Mouse (Mus musculus) intestine, embryonic 16.5 days (tissue): ENCODE data around the gene Sorbs1. TPM values are rescaled to one million over a fixed set of nuclear protein-coding genes. Genes with fewer than 3 reads are reported as not detected.

Experiments
- ATAC-seq: fragments of 200-750 bp; cut with Nextera tagmentation; 2 replicates; pipeline ENCODE4 v1.8.0; 2017; ENCODE audit warnings: moderate TSS enrichment, moderate library complexity
- H3K27ac ChIP-seq: fragments of 300-500 bp; sonication (generic); 2 replicates; pipeline ENCODE4 v1.5.1; 2014; ENCODE audit warnings: mild to moderate bottlenecking, low read length
- H3K27me3 ChIP-seq: fragments of 300-500 bp; sonication (generic); replicated peaks from 2 replicates; pipeline ENCODE4 v1.6.1; 2014; ENCODE audit warnings: low read length, control low read depth, mixed read lengths; ENCODE audit not compliant: control insufficient read depth, insufficient read depth
- H3K36me3 ChIP-seq: fragments of 300-500 bp; sonication (generic); 2 replicates; pipeline ENCODE4 v1.6.1; 2014; ENCODE audit warnings: low read length, control low read depth; ENCODE audit not compliant: control insufficient read depth, insufficient read depth
- H3K4me1 ChIP-seq: fragments of 300-500 bp; sonication (generic); 2 replicates; pipeline ENCODE4 v1.6.1; 2014; ENCODE audit warnings: low read length, control low read depth, mixed read lengths; ENCODE audit not compliant: control insufficient read depth, insufficient read depth
- H3K4me2 ChIP-seq: fragments of 300-500 bp; sonication (generic); 2 replicates; pipeline ENCODE4 v1.6.1; 2014; ENCODE audit warnings: low read depth, low read length, control low read depth
- H3K4me3 ChIP-seq: fragments of 300-500 bp; sonication (generic); 2 replicates; pipeline ENCODE4 v1.5.1; 2014; ENCODE audit warnings: mild to moderate bottlenecking, low read length
- H3K9ac ChIP-seq: fragments of 300-500 bp; sonication (generic); 2 replicates; pipeline ENCODE4 v1.6.1; 2014; ENCODE audit warnings: low read depth, low read length
- H3K9me3 ChIP-seq: fragments of 300-500 bp; sonication (generic); 2 replicates; pipeline ENCODE4 v1.6.1; 2016; ENCODE audit warnings: low read length, control low read depth; ENCODE audit not compliant: control insufficient read depth
- WGBS: fragments of 180-500 bp; shearing (Covaris S2); extraction: QIAGEN DNeasy Blood & Tissue Kit; methylation state at CpG from one replicate; pipeline ENCODE4 v1.1.7; 2014; 5-methylcytosine and 5-hydroxymethylcytosine counted together
- polyA plus RNA-seq: library from polyadenylated mRNA; unstranded; fragments of >200 nt; fragmentation: Nextera tagmentation; extraction: Ambion mirVana; gene quantifications from 2 replicates; pipeline ENCODE4 v1.2.1, GENCODE M21; 2015

Gene Sorbs1
- polyA plus RNA-seq, 1 experiment from 2014 or later, result 84.3 TPM

DNA sequence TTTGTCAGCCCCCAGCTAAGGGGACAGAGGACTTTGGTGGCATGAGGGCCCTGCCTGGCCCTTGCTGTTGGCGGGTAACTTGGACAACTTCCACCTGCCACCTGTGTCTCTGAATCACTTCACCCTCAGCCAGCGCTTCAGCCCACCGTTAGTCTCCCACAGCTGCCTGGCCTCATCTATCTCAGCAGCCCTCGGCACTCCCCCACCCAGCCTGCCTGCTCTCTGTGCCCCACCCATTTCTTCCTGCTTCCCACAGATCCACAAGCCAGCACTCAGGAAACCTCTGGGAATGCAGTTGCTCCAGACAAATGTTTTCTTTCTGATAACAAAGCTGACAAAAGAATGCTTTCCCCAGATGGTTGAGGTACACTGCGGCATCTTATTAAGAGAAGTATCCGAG, 181.7 kb downstream of the Sorbs1 start:
- Histone ChIP-seq H3K36me3 (0 out of 2 replicates have a peak, but pooled peaks cover 5% of the 10 kb centered on the region), H3K27me3 (no peaks in the 10 kb centered on the region), H3K4me1 (no peaks in the 10 kb centered on the region), H3K9ac (no peak overlapping the region), H3K4me2 (no peak overlapping the region), H3K4me3 (no peak overlapping the region), H3K27ac (no peak overlapping the region), H3K9me3 (no peaks in the 10 kb centered on the region)
- ATAC-seq, result peak; percentile 63; the same call in 1 of the 2 replicates
- WGBS, result 30% methylated on average over 6 of the region's 6 CpGs

DNA sequence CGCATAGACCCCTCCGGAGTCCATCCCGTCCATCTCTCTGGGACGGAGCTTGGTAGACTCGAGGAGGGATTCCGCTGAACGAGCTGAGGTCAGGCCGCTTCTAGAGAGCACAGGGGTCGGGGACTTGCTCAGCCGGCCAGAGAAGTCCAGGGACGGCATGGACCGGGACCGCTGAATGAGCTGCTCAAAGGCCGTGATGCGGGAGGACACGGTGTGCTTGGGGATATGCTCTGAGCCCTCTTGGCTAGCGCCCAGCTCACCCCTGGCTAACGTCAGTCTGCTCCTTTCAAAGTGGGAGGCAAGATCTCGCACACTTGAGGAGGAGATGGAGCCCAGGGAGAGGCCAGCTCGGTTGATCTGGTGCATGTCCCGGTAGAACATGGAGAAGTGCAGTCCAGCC, 187.5 kb downstream of the Sorbs1 start:
- H3K9me3 ChIP-seq, result no peaks in the 10 kb centered on the region
- 0 out of 2 replicates have a peak, but pooled peaks cover 12% of the 10 kb centered on the region for H3K36me3 ChIP-seq
- no peak overlapping the region for H3K9ac ChIP-seq
- H3K4me1 ChIP-seq, result no peaks in the 10 kb centered on the region
- no peak overlapping the region for H3K27ac ChIP-seq
- ATAC-seq, result no peak
- no peak overlapping the region for H3K4me3 ChIP-seq
- WGBS, result 91% methylated on average over 21 of the region's 21 CpGs
- no peak overlapping the region for H3K4me2 ChIP-seq
- no peaks in the 10 kb centered on the region for H3K27me3 ChIP-seq

DNA sequence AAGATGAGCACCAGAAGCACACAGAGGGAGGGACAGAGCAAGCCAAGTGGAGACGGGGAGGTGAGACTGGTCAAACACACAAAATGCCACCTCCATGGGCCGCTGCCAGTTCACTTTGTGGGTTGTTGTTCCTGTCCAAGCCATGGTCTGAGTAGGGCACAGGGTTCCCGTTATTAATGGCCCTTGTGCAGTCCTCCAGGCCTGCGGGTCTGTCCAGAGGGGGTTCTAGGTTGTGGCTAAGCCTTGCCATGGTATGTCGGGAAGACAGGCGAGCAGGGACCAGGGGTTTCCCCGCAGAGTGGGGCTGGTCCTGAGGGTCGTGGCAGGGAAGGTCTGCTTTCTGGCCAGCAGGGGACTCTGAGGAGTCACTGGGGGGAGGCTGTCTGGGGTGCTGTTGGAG, 188.2 kb downstream of the Sorbs1 start:
- H3K9ac ChIP-seq, result no peak overlapping the region
- H3K4me2 ChIP-seq, result no peak overlapping the region
- no peak for ATAC-seq
- no peaks in the 10 kb centered on the region for H3K27me3 ChIP-seq
- 85% methylated on average over 8 of the region's 8 CpGs for WGBS
- no peaks in the 10 kb centered on the region for H3K9me3 ChIP-seq
- no peak overlapping the region for H3K4me3 ChIP-seq
- H3K27ac ChIP-seq, result no peak overlapping the region
- 0 out of 2 replicates have a peak, but pooled peaks cover 12% of the 10 kb centered on the region for H3K36me3 ChIP-seq
- H3K4me1 ChIP-seq, result no peaks in the 10 kb centered on the region

DNA sequence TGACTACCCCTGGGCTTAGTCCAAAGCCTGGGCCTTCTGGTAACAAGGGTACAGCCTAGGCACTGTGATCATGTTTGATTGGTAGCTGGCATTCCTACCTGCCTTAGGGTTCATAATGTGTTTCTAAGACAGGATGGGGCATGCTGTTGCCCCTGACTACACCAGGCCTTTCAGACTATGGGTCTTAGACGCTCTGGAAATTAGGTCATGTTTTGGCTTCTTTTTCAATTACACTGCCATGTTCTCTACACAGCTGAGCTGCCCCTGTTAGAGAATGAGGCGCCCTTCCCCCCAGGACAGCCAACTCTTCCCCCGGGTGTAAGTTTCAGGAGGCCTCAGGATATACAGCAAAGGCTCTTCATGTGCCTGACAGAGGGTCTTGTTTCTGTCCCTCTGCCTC, 191.4 kb downstream of the Sorbs1 start:
- ATAC-seq, result no peak
- Histone ChIP-seq H3K27me3 (no peaks in the 10 kb centered on the region), H3K27ac (no peak overlapping the region), H3K9ac (no peak overlapping the region), H3K4me1 (no peaks in the 10 kb centered on the region), H3K36me3 (0 out of 2 replicates have a peak, but pooled peaks cover 10% of the 10 kb centered on the region), H3K4me3 (no peak overlapping the region), H3K4me2 (no peak overlapping the region), H3K9me3 (no peaks in the 10 kb centered on the region)
- WGBS, result 89% methylated on average over 3 of the region's 3 CpGs

DNA sequence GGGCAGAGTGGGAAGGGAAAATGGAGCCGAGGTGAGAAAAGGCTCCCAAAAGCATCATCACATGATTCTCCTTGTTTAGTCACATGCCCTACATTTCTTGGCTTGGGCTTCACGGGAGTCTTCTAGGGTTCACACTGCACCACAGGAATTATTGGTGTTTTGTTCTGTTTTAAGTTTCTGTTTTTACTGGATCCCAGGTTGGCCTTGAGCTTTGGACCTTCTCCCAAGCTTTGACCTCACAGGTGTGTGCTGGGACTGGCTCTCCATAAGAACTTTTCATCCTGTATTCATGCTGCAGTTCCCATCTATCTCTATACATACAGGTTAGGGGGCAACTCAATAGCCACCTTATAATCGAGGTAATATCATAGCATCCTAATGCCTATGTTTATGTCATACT, 194.4 kb downstream of the Sorbs1 start:
- Histone ChIP-seq H3K27ac (no peak overlapping the region), H3K9ac (no peak overlapping the region), H3K9me3 (no peaks in the 10 kb centered on the region), H3K4me2 (no peak overlapping the region), H3K27me3 (no peaks in the 10 kb centered on the region), H3K36me3 (no peaks in the 10 kb centered on the region), H3K4me3 (no peak overlapping the region), H3K4me1 (no peaks in the 10 kb centered on the region)
- ATAC-seq, result no peak
- 81% methylated on average over 3 of the region's 3 CpGs for WGBS

DNA sequence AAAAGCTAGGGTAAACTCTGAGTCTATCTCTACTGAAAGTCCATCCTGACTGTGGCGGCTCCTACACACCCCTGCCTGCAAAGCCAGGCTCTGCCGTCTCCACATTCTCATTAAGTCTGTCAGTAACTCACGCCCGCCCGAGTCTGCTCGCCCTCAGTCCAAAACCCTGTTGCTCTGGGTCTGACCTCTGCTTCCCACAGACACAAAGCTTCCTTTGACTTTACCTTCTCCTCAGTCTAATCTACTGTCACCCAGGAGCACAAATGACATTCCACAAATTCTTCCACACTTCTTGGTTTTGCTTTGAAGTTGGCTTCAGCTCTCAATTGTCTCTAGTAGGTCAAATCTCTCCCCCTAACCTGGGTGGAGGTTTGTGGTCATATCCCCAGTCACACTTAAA, 195.1 kb downstream of the Sorbs1 start:
- 41% methylated on average over 6 of the region's 6 CpGs for WGBS
- H3K36me3 ChIP-seq, result no peaks in the 10 kb centered on the region
- no peaks in the 10 kb centered on the region for H3K9me3 ChIP-seq

DNA sequence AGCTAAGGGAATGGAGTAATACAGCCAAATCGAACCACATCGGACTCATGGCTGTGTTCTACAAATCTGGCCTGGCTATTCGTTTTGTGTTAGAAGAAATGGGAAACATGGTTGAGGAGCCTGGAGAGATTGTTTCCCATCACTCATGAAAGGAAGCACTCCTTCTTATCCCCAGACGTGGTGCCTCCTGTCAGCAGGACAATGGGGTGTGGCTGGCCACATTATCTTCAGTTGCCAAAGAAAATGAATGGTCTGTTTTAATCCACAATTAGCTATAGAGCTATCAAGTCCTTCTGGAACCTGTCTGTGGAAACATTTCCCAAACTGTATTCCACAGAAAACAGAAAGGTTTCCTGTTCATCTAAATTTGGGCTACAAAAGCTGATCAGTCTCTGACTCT, 196.6 kb downstream of the Sorbs1 start:
- no peak overlapping the region for H3K4me3 ChIP-seq
- 68% methylated on average over 4 of the region's 4 CpGs for WGBS
- no peak for ATAC-seq

More for the DNA sequence above, 195.1 kb downstream of the Sorbs1 start:
- Histone ChIP-seq H3K4me2 (no peak overlapping the region), H3K4me3 (no peak overlapping the region), H3K27ac (no peak overlapping the region), H3K4me1 (no peaks in the 10 kb centered on the region), H3K27me3 (no peaks in the 10 kb centered on the region), H3K9ac (no peak overlapping the region)
- ATAC-seq, result no peak

DNA sequence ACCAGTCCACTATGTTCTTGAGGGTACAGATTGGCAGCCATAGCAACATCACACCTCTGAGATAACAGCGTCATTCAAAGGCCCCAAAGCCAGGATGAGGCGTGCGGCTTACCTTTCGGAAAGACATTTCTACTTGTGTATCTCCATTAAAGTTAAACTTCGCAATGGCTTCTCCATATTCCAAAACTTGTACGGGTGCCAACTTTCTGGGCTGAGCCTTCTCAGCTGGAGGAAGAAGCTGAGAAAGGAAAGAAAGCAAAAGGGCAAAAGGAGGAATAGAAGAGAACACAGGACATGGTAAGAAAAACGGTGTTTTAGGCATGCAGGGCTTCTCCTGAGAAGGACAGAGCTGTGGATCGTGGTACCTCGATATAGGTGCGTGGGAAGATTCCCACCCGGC, 199.3 kb downstream of the Sorbs1 start:
- Histone ChIP-seq H3K27me3 (no peaks in the 10 kb centered on the region), H3K9ac (no peak overlapping the region), H3K4me3 (no peak overlapping the region), H3K9me3 (no peaks in the 10 kb centered on the region), H3K36me3 (no peaks in the 10 kb centered on the region), H3K4me1 (no peaks in the 10 kb centered on the region), H3K4me2 (no peak overlapping the region), H3K27ac (no peak overlapping the region)
- WGBS, result 80% methylated on average over 11 of the region's 11 CpGs
- ATAC-seq, result no peak

More for the DNA sequence above, 196.6 kb downstream of the Sorbs1 start:
- no peak overlapping the region for H3K4me2 ChIP-seq
- H3K27me3 ChIP-seq, result no peaks in the 10 kb centered on the region
- H3K4me1 ChIP-seq, result no peaks in the 10 kb centered on the region
- H3K36me3 ChIP-seq, result no peaks in the 10 kb centered on the region
- H3K9ac ChIP-seq, result no peak overlapping the region
- H3K9me3 ChIP-seq, result no peaks in the 10 kb centered on the region
- H3K27ac ChIP-seq, result no peak overlapping the region

DNA sequence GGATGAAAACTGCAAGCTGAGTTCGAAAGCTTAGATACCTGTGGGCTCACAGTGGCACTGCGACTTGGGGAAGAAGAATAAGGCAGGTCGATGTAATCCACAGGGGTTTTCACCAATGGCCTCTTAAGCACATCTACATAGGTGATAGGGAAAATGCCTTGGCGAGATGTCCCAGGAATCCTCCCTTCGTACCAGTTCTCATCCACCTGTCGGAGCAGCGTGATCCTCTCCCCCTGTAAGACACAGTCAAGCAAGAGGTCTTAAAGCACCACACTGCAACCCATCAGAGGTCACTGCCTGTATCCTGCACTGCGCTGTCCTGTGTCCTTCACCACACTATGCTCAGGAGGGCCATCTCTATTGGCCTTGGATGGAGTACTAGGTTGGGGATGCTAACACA, 201.9 kb downstream of the Sorbs1 start:
- no peaks in the 10 kb centered on the region for H3K27me3 ChIP-seq
- peaks cover 2% of the 10 kb centered on the region; the same call in 1 of the 2 replicates for H3K4me1 ChIP-seq
- no peak overlapping the region for H3K27ac ChIP-seq
- no peak overlapping the region for H3K9ac ChIP-seq
- H3K4me2 ChIP-seq, result no peak overlapping the region
- no peak for ATAC-seq
- no peaks in the 10 kb centered on the region for H3K36me3 ChIP-seq
- no peaks in the 10 kb centered on the region for H3K9me3 ChIP-seq
- WGBS, result 93% methylated on average over 8 of the region's 8 CpGs
- no peak overlapping the region for H3K4me3 ChIP-seq

DNA sequence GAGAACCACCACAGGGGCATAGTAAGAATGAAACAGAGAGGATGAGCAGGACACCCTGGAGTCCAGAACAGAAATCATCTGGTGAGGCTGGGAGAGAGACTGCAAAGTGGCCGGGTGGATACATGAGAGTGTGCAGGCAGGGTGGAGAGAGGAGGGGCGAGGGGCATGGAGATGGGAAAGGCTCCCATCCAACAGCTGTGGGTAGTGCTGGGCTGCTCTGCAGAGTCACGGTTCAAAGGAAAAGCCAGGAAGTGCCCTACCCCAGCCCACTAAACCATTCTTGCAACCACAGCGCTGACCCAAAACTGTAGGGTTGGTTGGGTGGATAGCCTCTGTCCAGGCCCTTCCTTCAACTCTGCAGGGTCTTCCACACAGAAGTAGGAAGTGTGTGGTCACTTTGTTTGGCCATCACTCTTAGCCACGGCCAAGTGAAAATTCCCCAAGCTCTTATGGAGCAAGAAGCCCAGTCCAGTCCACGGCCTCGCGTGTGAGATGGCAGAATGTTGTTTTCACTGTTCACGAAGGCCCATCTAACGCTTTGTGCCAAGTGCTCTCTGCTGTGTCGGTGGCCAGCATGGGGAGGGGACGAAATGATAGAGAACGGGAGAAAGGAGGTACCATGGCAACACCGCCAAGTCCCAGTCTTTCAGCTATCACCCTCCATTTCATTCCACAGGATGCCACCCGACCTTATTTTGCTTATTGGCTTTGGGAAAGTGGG, 203.0 kb downstream of the Sorbs1 start:
- H3K4me1 ChIP-seq, result peaks cover 2% of the 10 kb centered on the region; the same call in 1 of the 2 replicates
- H3K36me3 ChIP-seq, result no peaks in the 10 kb centered on the region
- H3K27me3 ChIP-seq, result no peaks in the 10 kb centered on the region
- no peak overlapping the region for H3K27ac ChIP-seq
- no peak for ATAC-seq
- no peaks in the 10 kb centered on the region for H3K9me3 ChIP-seq
- WGBS, result 83% methylated on average over 15 of the region's 15 CpGs
- H3K4me3 ChIP-seq, result no peak overlapping the region
- no peak overlapping the region for H3K9ac ChIP-seq
- no peak overlapping the region for H3K4me2 ChIP-seq
